Mouse (Mus musculus): Measurements from ENCODE around the gene Rhcg. TPM values are rescaled to one million over a fixed set of nuclear protein-coding genes. Genes with fewer than 3 reads are reported as not detected.

Rhcg gene
- polyA plus RNA-seq, 2 experiments, result 0.03 TPM; not detected in 1

GRCm38 (mm10) chr7:79572191-79572818 lies 45.2 kb downstream of the Rhcg start:
- no peak for TF ChIP-seq EP300 (IDR thresholded peaks at IDR 0.05; ENCODE audit: low read depth)
- TF ChIP-seq CTCF (IDR thresholded peaks at IDR 0.05; ENCODE audit: low read depth), result no peak
- ATAC-seq (ENCODE audit: insufficient read depth) (no peak), DNase-seq (ENCODE audit: low read depth in 3 of 3, low spot score in 3 of 3) (no peak)
- Histone ChIP-seq H3K4me2 (ENCODE audit: low read depth) (no peak overlapping the region), H3K4me3 (ENCODE audit: insufficient read depth in 1 of 2, low read depth in 2 of 2, low read length in 2 of 2) (no peak overlapping the region), H3K27ac (no peak overlapping the region), H3K9ac (replicated peaks) (no peak overlapping the region), H3K4me1 (replicated peaks; ENCODE audit: control insufficient read depth in 2 of 2, insufficient read depth in 2 of 2, low read length in 1 of 2) (no peaks in the 10 kb centered on the region), H3K27me3 (ENCODE audit: control insufficient read depth, insufficient read depth, low read length) (peaks cover 3% of the 10 kb centered on the region), H3K9me3 (ENCODE audit: control insufficient read depth, low read length) (no peaks in the 10 kb centered on the region), H3K36me3 (replicated peaks; ENCODE audit: control insufficient read depth, insufficient read depth, low read depth) (no peaks in the 10 kb centered on the region)
- WGBS (ENCODE audit: insufficient replicate concordance), result 65% methylated on average over 19 of the region's 19 CpGs

- TF ChIP-seq CTCF (IDR thresholded peaks at IDR 0.05; ENCODE audit: low read depth), result no peak
- no peak for TF ChIP-seq EP300 (IDR thresholded peaks at IDR 0.05; ENCODE audit: low read depth)
- no peak for DNase-seq (ENCODE audit: low read depth in 3 of 3, low spot score in 3 of 3)
- no peaks in the 10 kb centered on the region for H3K27me3 ChIP-seq (ENCODE audit: control insufficient read depth, insufficient read depth, low read length)
- H3K9me3 ChIP-seq (ENCODE audit: control insufficient read depth, low read length), result no peaks in the 10 kb centered on the region
- H3K27ac ChIP-seq, result no peak overlapping the region
- no peak overlapping the region for H3K4me2 ChIP-seq (ENCODE audit: low read depth)
- H3K9ac ChIP-seq (replicated peaks), result no peak overlapping the region
- H3K4me3 ChIP-seq (ENCODE audit: insufficient read depth in 1 of 2, low read depth in 2 of 2, low read length in 2 of 2), result no peak overlapping the region
- 15% methylated on average over 4 of the region's 4 CpGs for WGBS (ENCODE audit: insufficient replicate concordance)
- no peak for ATAC-seq (ENCODE audit: insufficient read depth)
- H3K4me1 ChIP-seq (replicated peaks; ENCODE audit: control insufficient read depth in 2 of 2, insufficient read depth in 2 of 2, low read length in 1 of 2), result no peaks in the 10 kb centered on the region
- H3K36me3 ChIP-seq (replicated peaks; ENCODE audit: control insufficient read depth, insufficient read depth, low read depth), result no peaks in the 10 kb centered on the region
Observed at GRCm38 (mm10) chr7:79568937-79569535, 48.4 kb downstream of the Rhcg start.

GRCm38 (mm10) chr7:79568212-79568611 lies 49.2 kb downstream of the Rhcg start:
- no peak for ATAC-seq (ENCODE audit: insufficient read depth)
- 57% methylated on average over 6 of the region's 6 CpGs for WGBS (ENCODE audit: insufficient replicate concordance)
- no peaks in the 10 kb centered on the region for H3K9me3 ChIP-seq (ENCODE audit: control insufficient read depth, low read length)
- no peak overlapping the region for H3K4me3 ChIP-seq (ENCODE audit: insufficient read depth in 1 of 2, low read depth in 2 of 2, low read length in 2 of 2)
- no peak for DNase-seq (ENCODE audit: low read depth in 3 of 3, low spot score in 3 of 3)
- no peaks in the 10 kb centered on the region for H3K27me3 ChIP-seq (ENCODE audit: control insufficient read depth, insufficient read depth, low read length)
- no peak overlapping the region for H3K4me2 ChIP-seq (ENCODE audit: low read depth)
- H3K9ac ChIP-seq (replicated peaks), result no peak overlapping the region
- H3K4me1 ChIP-seq (replicated peaks; ENCODE audit: control insufficient read depth in 2 of 2, insufficient read depth in 2 of 2, low read length in 1 of 2), result no peaks in the 10 kb centered on the region
- TF ChIP-seq EP300 (IDR thresholded peaks at IDR 0.05; ENCODE audit: low read depth), result no peak
- no peak for TF ChIP-seq CTCF (IDR thresholded peaks at IDR 0.05; ENCODE audit: low read depth)
- H3K36me3 ChIP-seq (replicated peaks; ENCODE audit: control insufficient read depth, insufficient read depth, low read depth), result no peaks in the 10 kb centered on the region
- no peak overlapping the region for H3K27ac ChIP-seq

- Histone ChIP-seq H3K4me1 (replicated peaks; ENCODE audit: control insufficient read depth in 2 of 2, insufficient read depth in 2 of 2, low read length in 1 of 2) (no peaks in the 10 kb centered on the region), H3K4me2 (ENCODE audit: low read depth) (no peak overlapping the region), H3K9ac (replicated peaks) (no peak overlapping the region), H3K27ac (no peak overlapping the region), H3K36me3 (replicated peaks; ENCODE audit: control insufficient read depth, insufficient read depth, low read depth) (no peaks in the 10 kb centered on the region), H3K4me3 (ENCODE audit: insufficient read depth in 1 of 2, low read depth in 2 of 2, low read length in 2 of 2) (no peak overlapping the region), H3K27me3 (ENCODE audit: control insufficient read depth, insufficient read depth, low read length) (no peaks in the 10 kb centered on the region), H3K9me3 (ENCODE audit: control insufficient read depth, low read length) (no peaks in the 10 kb centered on the region)
- ATAC-seq (ENCODE audit: insufficient read depth) (no peak), DNase-seq (ENCODE audit: low read depth in 3 of 3, low spot score in 3 of 3) (no peak)
- TF ChIP-seq EP300 (IDR thresholded peaks at IDR 0.05; ENCODE audit: low read depth) (no peak), CTCF (IDR thresholded peaks at IDR 0.05; ENCODE audit: low read depth) (peak; percentile 33; the same call in 1 of the 2 replicates)
- WGBS (ENCODE audit: insufficient replicate concordance), result 15% methylated on average over 13 of the region's 13 CpGs
Observed at GRCm38 (mm10) chr7:79563675-79564074, 53.8 kb downstream of the Rhcg start.

GRCm38 (mm10) chr7:79562385-79562784 lies 55.1 kb downstream of the Rhcg start:
- no peaks in the 10 kb centered on the region for H3K4me1 ChIP-seq (replicated peaks; ENCODE audit: control insufficient read depth in 2 of 2, insufficient read depth in 2 of 2, low read length in 1 of 2)
- H3K36me3 ChIP-seq (replicated peaks; ENCODE audit: control insufficient read depth, insufficient read depth, low read depth), result no peaks in the 10 kb centered on the region
- no peaks in the 10 kb centered on the region for H3K9me3 ChIP-seq (ENCODE audit: control insufficient read depth, low read length)
- no peak overlapping the region for H3K4me3 ChIP-seq (ENCODE audit: insufficient read depth in 1 of 2, low read depth in 2 of 2, low read length in 2 of 2)
- DNase-seq (ENCODE audit: low read depth in 3 of 3, low spot score in 3 of 3) (no peak), ATAC-seq (ENCODE audit: insufficient read depth) (no peak)
- no peak overlapping the region for H3K9ac ChIP-seq (replicated peaks)
- H3K4me2 ChIP-seq (ENCODE audit: low read depth), result no peak overlapping the region
- H3K27me3 ChIP-seq (ENCODE audit: control insufficient read depth, insufficient read depth, low read length), result peaks cover 3% of the 10 kb centered on the region
- no peak overlapping the region for H3K27ac ChIP-seq
- TF ChIP-seq EP300 (IDR thresholded peaks at IDR 0.05; ENCODE audit: low read depth) (no peak), CTCF (IDR thresholded peaks at IDR 0.05; ENCODE audit: low read depth) (no peak)
- 26% methylated on average over 5 of the region's 5 CpGs for WGBS (ENCODE audit: insufficient replicate concordance)

Measured in liver, embryonic 14.5 days (tissue).